Mouse (Mus musculus) embryonic facial prominence, embryonic 13.5 days (tissue): ENCODE results near the gene Apol8. TPM values are rescaled to one million over a fixed set of nuclear protein-coding genes. Genes with fewer than 3 reads are reported as not detected.

Experiments
- ATAC-seq: fragments of 200-750 bp; cut with Nextera tagmentation; 2 replicates; pipeline ENCODE4 v1.8.0; 2017; ENCODE audit warnings: low read depth; ENCODE audit not compliant: insufficient number of reproducible peaks, insufficient read depth, low FRiP score, low TSS enrichment
- H3K27ac ChIP-seq: fragments of 300-500 bp; sonication (generic); 2 replicates; pipeline ENCODE4 v1.5.1; 2015; ENCODE audit warnings: moderate library complexity, mild to moderate bottlenecking, inconsistent platforms
- H3K27me3 ChIP-seq: fragments of 300-500 bp; sonication (generic); 2 replicates; pipeline ENCODE4 v1.6.1; 2015; ENCODE audit warnings: mild to moderate bottlenecking, inconsistent platforms
- H3K36me3 ChIP-seq: fragments of 300-500 bp; sonication (generic); 2 replicates; pipeline ENCODE4 v1.6.1; 2015; ENCODE audit warnings: mild to moderate bottlenecking, inconsistent platforms
- H3K4me1 ChIP-seq: fragments of 300-500 bp; sonication (generic); 2 replicates; pipeline ENCODE4 v1.6.1; 2015; ENCODE audit warnings: inconsistent platforms
- H3K4me2 ChIP-seq: fragments of 300-500 bp; sonication (generic); 2 replicates; pipeline ENCODE4 v1.6.1; 2015; ENCODE audit warnings: moderate library complexity, mild to moderate bottlenecking, inconsistent platforms
- H3K4me3 ChIP-seq: fragments of 300-500 bp; sonication (generic); 2 replicates; pipeline ENCODE4 v1.5.1; 2015; ENCODE audit warnings: mild to moderate bottlenecking, inconsistent platforms
- H3K9ac ChIP-seq: fragments of 300-500 bp; sonication (generic); 2 replicates; pipeline ENCODE4 v1.6.1; 2015; ENCODE audit warnings: mild to moderate bottlenecking, inconsistent platforms
- H3K9me3 ChIP-seq: fragments of 300-500 bp; sonication (generic); 2 replicates; pipeline ENCODE4 v1.6.1; 2016; ENCODE audit warnings: inconsistent platforms
- WGBS: fragments of 180-500 bp; shearing (Covaris S2); methylation state at CpG from one replicate; pipeline ENCODE4 v1.1.7; 2015; ENCODE audit warnings: mixed read lengths; 5-methylcytosine and 5-hydroxymethylcytosine counted together
- polyA plus RNA-seq: library from polyadenylated mRNA; unstranded; fragments of >200 nt; fragmentation: Nextera tagmentation; extraction: Ambion mirVana; gene quantifications from 2 replicates; pipeline ENCODE4 v1.2.1, GENCODE M21; 2015

Apol8 gene
- polyA plus RNA-seq, 1 experiment from 2014 or later = 0.22 TPM

- ATAC-seq = no peak
- 95% methylated on average over 26 of the region's 26 CpGs for WGBS
- H3K9me3 ChIP-seq = no peaks in the 10 kb centered on the region
- no peak overlapping the region for H3K4me2 ChIP-seq
- H3K36me3 ChIP-seq = peaks cover 65% of the 10 kb centered on the region
- peaks cover 44% of the 10 kb centered on the region for H3K4me1 ChIP-seq
- H3K4me3 ChIP-seq = no peak overlapping the region
- no peaks in the 10 kb centered on the region for H3K27me3 ChIP-seq
- peak overlapping the region; percentile 16; the same call in 1 of the 2 replicates for H3K27ac ChIP-seq
- no peak overlapping the region for H3K9ac ChIP-seq
Measured at GRCm38 (mm10) chr15:77796409-77797035, 39.7 kb upstream of the Apol8 start.

- ATAC-seq = no peak
- Histone ChIP-seq H3K4me1 (peaks cover 33% of the 10 kb centered on the region), H3K9me3 (no peaks in the 10 kb centered on the region), H3K4me2 (no peak overlapping the region), H3K36me3 (peaks cover 67% of the 10 kb centered on the region), H3K4me3 (no peak overlapping the region), H3K9ac (no peak overlapping the region), H3K27ac (no peak overlapping the region), H3K27me3 (no peaks in the 10 kb centered on the region)
- WGBS = 90% methylated on average over 13 of the region's 13 CpGs
Measured at GRCm38 (mm10) chr15:77794908-77795356, 38.1 kb upstream of the Apol8 start.

GRCm38 (mm10) chr15:77794138-77794907, 37.5 kb upstream of the Apol8 start:
- ATAC-seq = no peak
- 84% methylated on average over 13 of the region's 13 CpGs for WGBS
- Histone ChIP-seq H3K4me1 (peaks cover 27% of the 10 kb centered on the region), H3K9ac (no peak overlapping the region), H3K36me3 (peaks cover 74% of the 10 kb centered on the region), H3K27ac (peak overlapping the region; percentile 33; the same call in 1 of the 2 replicates), H3K4me3 (no peak overlapping the region), H3K9me3 (no peaks in the 10 kb centered on the region), H3K27me3 (no peaks in the 10 kb centered on the region), H3K4me2 (no peak overlapping the region)

- Histone ChIP-seq H3K27me3 (no peaks in the 10 kb centered on the region), H3K4me2 (no peak overlapping the region), H3K27ac (no peak overlapping the region), H3K4me3 (no peak overlapping the region), H3K4me1 (peaks cover 19% of the 10 kb centered on the region), H3K36me3 (peaks cover 81% of the 10 kb centered on the region), H3K9ac (no peak overlapping the region), H3K9me3 (no peaks in the 10 kb centered on the region)
- 87% methylated on average over 7 of the region's 7 CpGs for WGBS
- ATAC-seq = no peak
Measured at GRCm38 (mm10) chr15:77793554-77793953, 36.8 kb upstream of the Apol8 start.

- Histone ChIP-seq H3K36me3 (peaks cover 86% of the 10 kb centered on the region), H3K9ac (no peak overlapping the region), H3K9me3 (no peaks in the 10 kb centered on the region), H3K4me3 (no peak overlapping the region), H3K4me1 (peaks cover 15% of the 10 kb centered on the region), H3K27me3 (no peaks in the 10 kb centered on the region), H3K27ac (no peak overlapping the region), H3K4me2 (no peak overlapping the region)
- 88% methylated on average over 4 of the region's 4 CpGs for WGBS
- ATAC-seq = no peak
Measured at GRCm38 (mm10) chr15:77793094-77793493, 36.3 kb upstream of the Apol8 start.

- Histone ChIP-seq H3K36me3 (peaks cover 91% of the 10 kb centered on the region), H3K27me3 (no peaks in the 10 kb centered on the region), H3K9ac (no peak overlapping the region), H3K9me3 (no peaks in the 10 kb centered on the region), H3K4me2 (no peak overlapping the region), H3K4me3 (no peak overlapping the region), H3K4me1 (peaks cover 4% of the 10 kb centered on the region), H3K27ac (no peak overlapping the region)
- WGBS = 87% methylated on average over 9 of the region's 9 CpGs
- ATAC-seq = no peak
Measured at GRCm38 (mm10) chr15:77792056-77792455, 35.3 kb upstream of the Apol8 start.

GRCm38 (mm10) chr15:77790656-77791405, 34.0 kb upstream of the Apol8 start:
- WGBS = 83% methylated on average over 21 of the region's 21 CpGs
- Histone ChIP-seq H3K9me3 (no peaks in the 10 kb centered on the region), H3K36me3 (peaks cover 95% of the 10 kb centered on the region), H3K27me3 (no peaks in the 10 kb centered on the region), H3K27ac (no peak overlapping the region), H3K4me3 (no peak overlapping the region), H3K4me1 (peaks cover 4% of the 10 kb centered on the region), H3K4me2 (no peak overlapping the region), H3K9ac (no peak overlapping the region)
- ATAC-seq = no peak

- no peaks in the 10 kb centered on the region for H3K27me3 ChIP-seq
- no peak overlapping the region for H3K27ac ChIP-seq
- no peaks in the 10 kb centered on the region for H3K9me3 ChIP-seq
- no peak overlapping the region for H3K4me3 ChIP-seq
- no peak for ATAC-seq
- peaks cover 2% of the 10 kb centered on the region for H3K4me1 ChIP-seq
- H3K36me3 ChIP-seq = peaks cover 96% of the 10 kb centered on the region
- WGBS = 68% methylated on average over 3 of the region's 3 CpGs
- no peak overlapping the region for H3K9ac ChIP-seq
- no peak overlapping the region for H3K4me2 ChIP-seq
Measured at GRCm38 (mm10) chr15:77789186-77789585, 32.4 kb upstream of the Apol8 start.

GRCm38 (mm10) chr15:77788356-77788755, 31.6 kb upstream of the Apol8 start:
- Histone ChIP-seq H3K4me3 (no peak overlapping the region), H3K36me3 (peaks cover 97% of the 10 kb centered on the region), H3K9ac (no peak overlapping the region), H3K27ac (no peak overlapping the region), H3K27me3 (no peaks in the 10 kb centered on the region), H3K4me1 (no peaks in the 10 kb centered on the region), H3K4me2 (no peak overlapping the region), H3K9me3 (no peaks in the 10 kb centered on the region)
- 85% methylated on average over 6 of the region's 6 CpGs for WGBS
- no peak for ATAC-seq

GRCm38 (mm10) chr15:77785807-77786206, 29.0 kb upstream of the Apol8 start:
- Histone ChIP-seq H3K4me1 (no peaks in the 10 kb centered on the region), H3K27me3 (no peaks in the 10 kb centered on the region), H3K4me3 (no peak overlapping the region), H3K36me3 (peaks cover 100% of the 10 kb centered on the region), H3K9me3 (no peaks in the 10 kb centered on the region), H3K27ac (no peak overlapping the region), H3K9ac (no peak overlapping the region), H3K4me2 (no peak overlapping the region)
- no peak for ATAC-seq
- 86% methylated on average over 1 of the region's 1 CpGs for WGBS

- Histone ChIP-seq H3K27me3 (no peaks in the 10 kb centered on the region), H3K36me3 (peaks cover 100% of the 10 kb centered on the region), H3K4me3 (no peak overlapping the region), H3K4me1 (no peaks in the 10 kb centered on the region), H3K9ac (0 out of 2 replicates have a peak overlapping the region, but pooled peaks have one; percentile 21), H3K9me3 (no peaks in the 10 kb centered on the region), H3K27ac (no peak overlapping the region), H3K4me2 (no peak overlapping the region)
- ATAC-seq = no peak
- WGBS = 78% methylated on average over 22 of the region's 22 CpGs
Measured at GRCm38 (mm10) chr15:77784039-77784824, 27.4 kb upstream of the Apol8 start.
